Mouse (Mus musculus) myocyte (in vitro differentiated cells): Measurements from ENCODE around the gene Hdac9.

Experiments used
- E2F4 ChIP-seq: IDR thresholded peaks from one replicate; pipeline ENCODE4 v1.6.1; 2011; ENCODE audit warnings: mild to moderate bottlenecking, control low read depth, moderate library complexity; ENCODE audit not compliant: insufficient read depth
- MYOG ChIP-seq, 3 experiments: IDR thresholded peaks; one replicate each; pipeline ENCODE4 v1.6.1; 2011; ENCODE audit warnings: control low read depth in 2 of 3, low read depth in 2 of 3, mild to moderate bottlenecking in 2 of 3; ENCODE audit not compliant: insufficient read length in 2 of 3, control insufficient read depth in 1 of 3, insufficient read depth in 1 of 3
- POLR2A ChIP-seq: IDR thresholded peaks from one replicate; pipeline ENCODE4 v1.6.1; 2011; ENCODE audit warnings: low read depth, mild to moderate bottlenecking, control low read depth, moderate library complexity; ENCODE audit not compliant: insufficient read length
- POLR2AphosphoS2 ChIP-seq: IDR thresholded peaks from one replicate; pipeline ENCODE4 v1.6.1; 2011; ENCODE audit warnings: low read depth, control low read depth; ENCODE audit not compliant: insufficient read length
- TCF12 ChIP-seq: IDR thresholded peaks from one replicate; pipeline ENCODE4 v1.6.1; 2011; ENCODE audit warnings: mild to moderate bottlenecking, control low read depth; ENCODE audit not compliant: poor library complexity, insufficient read depth, severe bottlenecking

- TF ChIP-seq TCF12, result no peak
- TF ChIP-seq POLR2AphosphoS2, result no peak
- TF ChIP-seq MYOG (IDR thresholded peaks at IDR 0.05; ENCODE audit: control insufficient read depth in 1 of 3, insufficient read depth in 1 of 3, insufficient read length in 2 of 3, low read depth in 2 of 3), result no peak
- TF ChIP-seq POLR2A, result no peak
- no peak for TF ChIP-seq E2F4
Observed at GRCm38 (mm10) chr12:34408139-34408538, 508.8 kb downstream of the Hdac9 start.
